Mouse (Mus musculus): ENCODE results near the gene Ccdc134. TPM values are rescaled to one million over a fixed set of nuclear protein-coding genes. Genes with fewer than 3 reads are reported as not detected.

Gene Ccdc134
- total RNA-seq, 1 experiment = 28.8 TPM

GRCm38 (mm10) chr15:82167201-82168168 is 39.8 kb downstream of the Ccdc134 start:
- peak overlapping the region; percentile 26; the same call in 1 of the 2 replicates for H3K27ac ChIP-seq (ENCODE audit: insufficient read depth, low read depth, low read length, poor library complexity, severe bottlenecking)
- peak overlapping the region; percentile 76; the same call in 1 of the 2 replicates for H3K9ac ChIP-seq (ENCODE audit: insufficient read depth, low read depth, low read length, poor library complexity, severe bottlenecking)
- H3K36me3 ChIP-seq (ENCODE audit: control insufficient read depth, insufficient read depth, low read length, poor library complexity, severe bottlenecking) = peaks cover 26% of the 10 kb centered on the region
- H3K4me3 ChIP-seq (ENCODE audit: insufficient read depth in 1 of 2, low read depth in 1 of 2, low read length in 2 of 2, poor library complexity in 1 of 2, severe bottlenecking in 1 of 2) = peak overlapping the region in 1 of 2 experiments; percentile 32; a peak in 1 of 4 replicates
- peaks cover 16 to 40% of the 10 kb centered on the region in 2 experiments for H3K4me1 ChIP-seq (ENCODE audit: control insufficient read depth in 2 of 2, insufficient read depth in 2 of 2, low read length in 2 of 2, poor library complexity in 1 of 2)
- DNase-seq (ENCODE audit: low read depth, low spot score) = no peak
- H3K9me3 ChIP-seq (ENCODE audit: control insufficient read depth, insufficient read depth, low read depth, low read length) = no peaks in the 10 kb centered on the region
- TF ChIP-seq MAFK (IDR thresholded peaks at IDR 0.05; ENCODE audit: insufficient read depth, low read depth, low read length) (no peak), ZC3H11A (IDR thresholded peaks at IDR 0.05; ENCODE audit: borderline replicate concordance, low read depth, low read length) (no peak), ZNF384 (IDR thresholded peaks at IDR 0.05; ENCODE audit: low read depth, low read length) (no peak), HCFC1 (IDR thresholded peaks at IDR 0.05; ENCODE audit: borderline replicate concordance, insufficient read depth, low read length) (no peak), CHD2 (IDR thresholded peaks at IDR 0.05; ENCODE audit: low read depth, low read length) (no peak)
- in situ Hi-C loops (cut with MboI; ENCODE audit: low sequenced_read_pairs in 2 of 2, unreplicated experiment in 2 of 2) = no loop called here

GRCm38 (mm10) chr15:82169671-82170070 is 41.9 kb downstream of the Ccdc134 start:
- no peaks in the 10 kb centered on the region for H3K9me3 ChIP-seq (ENCODE audit: control insufficient read depth, insufficient read depth, low read depth, low read length)
- H3K36me3 ChIP-seq (ENCODE audit: control insufficient read depth, insufficient read depth, low read length, poor library complexity, severe bottlenecking) = peaks cover 34% of the 10 kb centered on the region
- H3K4me1 ChIP-seq (ENCODE audit: control insufficient read depth in 2 of 2, insufficient read depth in 2 of 2, low read length in 2 of 2, poor library complexity in 1 of 2) = peaks cover 17 to 35% of the 10 kb centered on the region in 2 experiments
- in situ Hi-C loops (cut with MboI; ENCODE audit: low sequenced_read_pairs in 2 of 2, unreplicated experiment in 2 of 2) = no loop called here
- H3K4me3 ChIP-seq (ENCODE audit: insufficient read depth in 1 of 2, low read depth in 1 of 2, low read length in 2 of 2, poor library complexity in 1 of 2, severe bottlenecking in 1 of 2) = no peak overlapping the region
- DNase-seq (ENCODE audit: low read depth, low spot score) = no peak
- H3K9ac ChIP-seq (ENCODE audit: insufficient read depth, low read depth, low read length, poor library complexity, severe bottlenecking) = 0 out of 2 replicates have a peak overlapping the region, but pooled peaks have one; percentile 1
- no peak for TF ChIP-seq ZC3H11A (IDR thresholded peaks at IDR 0.05; ENCODE audit: borderline replicate concordance, low read depth, low read length)
- TF ChIP-seq ZNF384 (IDR thresholded peaks at IDR 0.05; ENCODE audit: low read depth, low read length) = 0 out of 2 replicates have a peak, but pooled peaks have one; percentile 48
- no peak for TF ChIP-seq CHD2 (IDR thresholded peaks at IDR 0.05; ENCODE audit: low read depth, low read length)
- no peak for TF ChIP-seq HCFC1 (IDR thresholded peaks at IDR 0.05; ENCODE audit: borderline replicate concordance, insufficient read depth, low read length)
- no peak for TF ChIP-seq MAFK (IDR thresholded peaks at IDR 0.05; ENCODE audit: insufficient read depth, low read depth, low read length)
- no peak overlapping the region for H3K27ac ChIP-seq (ENCODE audit: insufficient read depth, low read depth, low read length, poor library complexity, severe bottlenecking)

GRCm38 (mm10) chr15:82170437-82171377 is 43.0 kb downstream of the Ccdc134 start:
- no peak for DNase-seq (ENCODE audit: low read depth, low spot score)
- Histone ChIP-seq H3K4me1 (ENCODE audit: control insufficient read depth in 2 of 2, insufficient read depth in 2 of 2, low read length in 2 of 2, poor library complexity in 1 of 2) (peaks cover 15 to 33% of the 10 kb centered on the region in 2 experiments), H3K9ac (ENCODE audit: insufficient read depth, low read depth, low read length, poor library complexity, severe bottlenecking) (no peak overlapping the region; the same call in 1 of the 2 replicates), H3K36me3 (ENCODE audit: control insufficient read depth, insufficient read depth, low read length, poor library complexity, severe bottlenecking) (peaks cover 43% of the 10 kb centered on the region), H3K27ac (ENCODE audit: insufficient read depth, low read depth, low read length, poor library complexity, severe bottlenecking) (no peak overlapping the region), H3K9me3 (ENCODE audit: control insufficient read depth, insufficient read depth, low read depth, low read length) (no peaks in the 10 kb centered on the region), H3K4me3 (ENCODE audit: insufficient read depth in 1 of 2, low read depth in 1 of 2, low read length in 2 of 2, poor library complexity in 1 of 2, severe bottlenecking in 1 of 2) (no peak overlapping the region)
- no peak for TF ChIP-seq HCFC1 (IDR thresholded peaks at IDR 0.05; ENCODE audit: borderline replicate concordance, insufficient read depth, low read length)
- no peak for TF ChIP-seq CHD2 (IDR thresholded peaks at IDR 0.05; ENCODE audit: low read depth, low read length)
- TF ChIP-seq ZC3H11A (IDR thresholded peaks at IDR 0.05; ENCODE audit: borderline replicate concordance, low read depth, low read length) = no peak
- TF ChIP-seq MAFK (IDR thresholded peaks at IDR 0.05; ENCODE audit: insufficient read depth, low read depth, low read length) = no peak
- TF ChIP-seq ZNF384 (IDR thresholded peaks at IDR 0.05; ENCODE audit: low read depth, low read length) = no peak
- in situ Hi-C loops (cut with MboI; ENCODE audit: low sequenced_read_pairs in 2 of 2, unreplicated experiment in 2 of 2) = no loop called here

- Histone ChIP-seq H3K4me1 (ENCODE audit: control insufficient read depth in 2 of 2, insufficient read depth in 2 of 2, low read length in 2 of 2, poor library complexity in 1 of 2) (peaks cover 8 to 21% of the 10 kb centered on the region in 2 experiments; a peak in 2 of 4 replicates), H3K9ac (ENCODE audit: insufficient read depth, low read depth, low read length, poor library complexity, severe bottlenecking) (no peak overlapping the region), H3K36me3 (ENCODE audit: control insufficient read depth, insufficient read depth, low read length, poor library complexity, severe bottlenecking) (peaks cover 57% of the 10 kb centered on the region), H3K27ac (ENCODE audit: insufficient read depth, low read depth, low read length, poor library complexity, severe bottlenecking) (no peak overlapping the region), H3K9me3 (ENCODE audit: control insufficient read depth, insufficient read depth, low read depth, low read length) (no peaks in the 10 kb centered on the region), H3K4me3 (ENCODE audit: insufficient read depth in 1 of 2, low read depth in 1 of 2, low read length in 2 of 2, poor library complexity in 1 of 2, severe bottlenecking in 1 of 2) (no peak overlapping the region)
- in situ Hi-C loops (cut with MboI; ENCODE audit: low sequenced_read_pairs in 2 of 2, unreplicated experiment in 2 of 2) = no loop called here
- DNase-seq (ENCODE audit: low read depth, low spot score) = no peak
- no peak for TF ChIP-seq HCFC1 (IDR thresholded peaks at IDR 0.05; ENCODE audit: borderline replicate concordance, insufficient read depth, low read length)
- TF ChIP-seq MAFK (IDR thresholded peaks at IDR 0.05; ENCODE audit: insufficient read depth, low read depth, low read length) = no peak
- TF ChIP-seq ZNF384 (IDR thresholded peaks at IDR 0.05; ENCODE audit: low read depth, low read length) = no peak
- TF ChIP-seq ZC3H11A (IDR thresholded peaks at IDR 0.05; ENCODE audit: borderline replicate concordance, low read depth, low read length) = no peak
- TF ChIP-seq CHD2 (IDR thresholded peaks at IDR 0.05; ENCODE audit: low read depth, low read length) = no peak
Measured at GRCm38 (mm10) chr15:82172648-82173047, 44.9 kb downstream of the Ccdc134 start.

Measured in ES-E14 (cell line).